Mouse (Mus musculus) forebrain, embryonic 13.5 days (tissue): ENCODE results near the gene Klhdc2. TPM values are rescaled to one million over a fixed set of nuclear protein-coding genes. Genes with fewer than 3 reads are reported as not detected.

Experiments used
- polyA plus RNA-seq: library from polyadenylated mRNA; unstranded; fragments of >200 nt; fragmentation: Nextera tagmentation; extraction: Ambion mirVana; gene quantifications from 2 replicates; pipeline ENCODE4 v1.2.1, GENCODE M21; 2015

Klhdc2 gene
- polyA plus RNA-seq, 1 experiment from 2014 or later = 264 TPM

Other genes with a start within 250 kb of the Klhdc2 start
- 1,496 and 1,783 TPM in 2 replicates for gene Rps29, start 137.5 kb upstream of the Klhdc2 start, polyA plus RNA-seq
- 25.9 and 26.0 TPM in 2 replicates for gene Lrr1, start 127.9 kb upstream of the Klhdc2 start, polyA plus RNA-seq
- 402 and 469 TPM in 2 replicates for gene Rpl36al, start 112.6 kb upstream of the Klhdc2 start, polyA plus RNA-seq
- gene Mgat2, start 112.5 kb upstream of the Klhdc2 start, polyA plus RNA-seq = 28.6 and 29.3 TPM in 2 replicates
- gene Gm49383, start 99.6 kb upstream of the Klhdc2 start, polyA plus RNA-seq = 37.0 TPM in 2 replicates
- 11.1 and 13.5 TPM in 2 replicates for gene Dnaaf2, start 98.3 kb upstream of the Klhdc2 start, polyA plus RNA-seq
- 32.5 and 32.9 TPM in 2 replicates for gene Gm49384, start 92.4 kb upstream of the Klhdc2 start, polyA plus RNA-seq
- gene Pole2, start 68.5 kb upstream of the Klhdc2 start, polyA plus RNA-seq = 21.5 and 22.1 TPM in 2 replicates
- gene Klhdc1, start 55.5 kb upstream of the Klhdc2 start, polyA plus RNA-seq = 6.4 and 9.3 TPM in 2 replicates
- gene Nemf, start 60.5 kb downstream of the Klhdc2 start, polyA plus RNA-seq = 99.3 and 99.9 TPM in 2 replicates
- 25.4 and 29.0 TPM in 2 replicates for gene Arf6, start 75.5 kb downstream of the Klhdc2 start, polyA plus RNA-seq
- 0.63 and 0.80 TPM in 2 replicates for gene Gm9887, start 75.8 kb downstream of the Klhdc2 start, polyA plus RNA-seq